Mouse (Mus musculus) spleen, adult 10 weeks (tissue): Measurements from ENCODE around the gene Atp6v1e1. TPM values are rescaled to one million over a fixed set of nuclear protein-coding genes. Genes with fewer than 3 reads are reported as not detected.

Source experiments
- polyA plus RNA-seq: library from polyadenylated mRNA; stranded (reverse); fragments of 350-450 nt; fragmentation: Illumina TruSeq; extraction: RNeasy Lipid Tissue Mini Kit (QIAGEN cat#74804); gene quantifications from one replicate; pipeline ENCODE4 v1.2.3, GENCODE M21; 2015; ENCODE audit warnings: low replicate concordance; ENCODE audit not compliant: insufficient read depth

The Atp6v1e1 gene
- polyA plus RNA-seq = 112 TPM

GRCm38 (mm10) chr6:120822307-120822928 is at the start of gene Atp6v1e1:
Atp6v1e1 (minus strand) TSS chr6:120822793.

GRCm38 (mm10) chr6:120835474-120836374 is 13.1 kb upstream of the Atp6v1e1 start, which contains the start of gene Bcl2l13:
Bcl2l13 (plus strand) TSS chr6:120836212.

GRCm38 (mm10) chr6:120773149-120773628 is 49.4 kb downstream of the Atp6v1e1 start, which contains the start of gene Slc25a18:
Slc25a18 (plus strand) TSS chr6:120773578.

Other genes starting within 250 kb of the Atp6v1e1 start
- gene Cecr2, start 156.4 kb downstream of the Atp6v1e1 start, polyA plus RNA-seq = 11.3 TPM
- 0.12 TPM for gene Slc25a18, start 49.2 kb downstream of the Atp6v1e1 start, polyA plus RNA-seq
- gene Bcl2l13, start 13.4 kb upstream of the Atp6v1e1 start, polyA plus RNA-seq = 15.3 TPM
- 59.5 TPM for gene Bid, start 94.1 kb upstream of the Atp6v1e1 start, polyA plus RNA-seq